Comparison of ENCODE assay signal across 8 mouse cellular contexts in genomic region chr3:51739049-51739834, GRCm38 (mm10).
A peak's percentile ranks its signal among the peaks of the same experiment; 100 is the strongest.
DNase-seq lines count a peak whose midpoint lies in the region; ATAC-seq and TF ChIP-seq lines count a peak whose summit lies in the region.

No protein-coding gene starts in this region.

- 22% methylated on average over 12 of the region's 12 CpGs for WGBS in lung, embryonic 15.5 days
- 5% methylated on average over 12 of the region's 12 CpGs for WGBS in embryonic facial prominence, embryonic 12.5 days
- 10% methylated on average over 12 of the region's 12 CpGs for WGBS in intestine, embryonic 14.5 days
- 17% methylated on average over 12 of the region's 12 CpGs for WGBS in liver, embryonic 14.5 days (ENCODE audit: insufficient replicate concordance)
- 13% methylated on average over 12 of the region's 12 CpGs for WGBS in stomach, embryonic 14.5 days

- ATAC-seq in lung, embryonic 15.5 days (ENCODE audit: borderline replicate concordance, extremely low read depth, low FRiP score, low TSS enrichment): no peak
- ATAC-seq in embryonic facial prominence, embryonic 12.5 days (ENCODE audit: insufficient number of reproducible peaks, insufficient read depth, low FRiP score, low TSS enrichment): no peak
- peak; percentile 81 for ATAC-seq in intestine, embryonic 14.5 days (replicated peaks; ENCODE audit: low FRiP score, low TSS enrichment, low read depth)
- ATAC-seq in liver, embryonic 14.5 days (ENCODE audit: insufficient read depth): no peak
- peak; percentile 83; the same call in 1 of the 2 replicates for ATAC-seq in stomach, embryonic 14.5 days (ENCODE audit: insufficient number of reproducible peaks, insufficient read depth, low FRiP score, low read depth)
- ATAC-seq in cerebellum, adult (ENCODE audit: insufficient number of reproducible peaks, low FRiP score, low TSS enrichment): no peak

- no peaks in the 10 kb centered on the region for H3K9me3 ChIP-seq in lung, embryonic 15.5 days
- H3K9me3 ChIP-seq in embryonic facial prominence, embryonic 12.5 days: no peaks in the 10 kb centered on the region
- H3K9me3 ChIP-seq in intestine, embryonic 14.5 days (ENCODE audit: control insufficient read depth, low read length): no peaks in the 10 kb centered on the region
- no peaks in the 10 kb centered on the region for H3K9me3 ChIP-seq in liver, embryonic 14.5 days (ENCODE audit: control insufficient read depth, low read length)
- no peaks in the 10 kb centered on the region for H3K9me3 ChIP-seq in stomach, embryonic 14.5 days (ENCODE audit: control insufficient read depth, low read depth, low read length)

- H3K27me3 ChIP-seq in lung, embryonic 15.5 days: no peaks in the 10 kb centered on the region
- H3K27me3 ChIP-seq in embryonic facial prominence, embryonic 12.5 days: no peaks in the 10 kb centered on the region
- H3K27me3 ChIP-seq in intestine, embryonic 14.5 days (replicated peaks; ENCODE audit: control insufficient read depth, insufficient read depth, low read length): no peaks in the 10 kb centered on the region
- no peaks in the 10 kb centered on the region for H3K27me3 ChIP-seq in liver, embryonic 14.5 days (ENCODE audit: control insufficient read depth, insufficient read depth, low read length)
- H3K27me3 ChIP-seq in stomach, embryonic 14.5 days (ENCODE audit: control insufficient read depth, insufficient read depth, low read length): no peaks in the 10 kb centered on the region

- H3K9ac ChIP-seq in lung, embryonic 15.5 days: no peak overlapping the region
- H3K9ac ChIP-seq in embryonic facial prominence, embryonic 12.5 days: no peak overlapping the region
- H3K9ac ChIP-seq in intestine, embryonic 14.5 days (ENCODE audit: low read length): peak overlapping the region; percentile 31; the same call in 1 of the 2 replicates
- H3K9ac ChIP-seq in liver, embryonic 14.5 days (replicated peaks): peak overlapping the region; percentile 23; the same call in 1 of the 2 replicates
- H3K9ac ChIP-seq in stomach, embryonic 14.5 days (replicated peaks; ENCODE audit: low read depth, low read length): no peak overlapping the region

- TF ChIP-seq CTCF in liver, embryonic 14.5 days (IDR thresholded peaks at IDR 0.05; ENCODE audit: low read depth): peak; percentile 46

- no peak for DNase-seq in lung, adult 18-20 months
- peak; percentile 75 for DNase-seq in intestine, embryonic 14.5 days (ENCODE audit: low spot score)
- DNase-seq in liver, embryonic 14.5 days (ENCODE audit: low read depth in 3 of 3, low spot score in 3 of 3): no peak
- DNase-seq in thymus, adult 18-20 months: no peak

- H3K27ac ChIP-seq in lung, embryonic 15.5 days: peak overlapping the region; percentile 20
- peak overlapping the region; percentile 81 for H3K27ac ChIP-seq in embryonic facial prominence, embryonic 12.5 days
- peak overlapping the region; percentile 78 for H3K27ac ChIP-seq in intestine, embryonic 14.5 days (ENCODE audit: low read depth)
- H3K27ac ChIP-seq in liver, embryonic 14.5 days: no peak overlapping the region
- H3K27ac ChIP-seq in stomach, embryonic 14.5 days (ENCODE audit: low read length): 0 out of 2 replicates have a peak overlapping the region, but pooled peaks have one; percentile 33

- H3K4me3 ChIP-seq in lung, embryonic 15.5 days: no peak overlapping the region
- no peak overlapping the region for H3K4me3 ChIP-seq in embryonic facial prominence, embryonic 12.5 days
- no peak overlapping the region for H3K4me3 ChIP-seq in intestine, embryonic 14.5 days (ENCODE audit: low read depth, low read length)
- H3K4me3 ChIP-seq in liver, embryonic 14.5 days (ENCODE audit: insufficient read depth in 1 of 2, low read depth in 2 of 2, low read length in 2 of 2): no peak overlapping the region
- no peak overlapping the region for H3K4me3 ChIP-seq in stomach, embryonic 14.5 days (ENCODE audit: low read depth, low read length)

- TF ChIP-seq EP300 in liver, embryonic 14.5 days (IDR thresholded peaks at IDR 0.05; ENCODE audit: low read depth): no peak

- peaks cover 38% of the 10 kb centered on the region for H3K4me1 ChIP-seq in lung, embryonic 15.5 days
- H3K4me1 ChIP-seq in embryonic facial prominence, embryonic 12.5 days: peaks cover 32% of the 10 kb centered on the region
- H3K4me1 ChIP-seq in intestine, embryonic 14.5 days (replicated peaks; ENCODE audit: control insufficient read depth, insufficient read depth, low read length): peaks cover 13% of the 10 kb centered on the region
- peaks cover 24 to 44% of the 10 kb centered on the region in 2 experiments for H3K4me1 ChIP-seq in liver, embryonic 14.5 days (replicated peaks; ENCODE audit: control insufficient read depth in 2 of 2, insufficient read depth in 2 of 2, low read length in 1 of 2)
- peaks cover 8% of the 10 kb centered on the region for H3K4me1 ChIP-seq in stomach, embryonic 14.5 days (ENCODE audit: control insufficient read depth, insufficient read depth, low read length)

- H3K4me2 ChIP-seq in lung, embryonic 15.5 days: no peak overlapping the region
- H3K4me2 ChIP-seq in embryonic facial prominence, embryonic 12.5 days (replicated peaks): peak overlapping the region; percentile 21; the same call in 1 of the 2 replicates
- H3K4me2 ChIP-seq in intestine, embryonic 14.5 days (ENCODE audit: low read length): peak overlapping the region; percentile 13; the same call in 1 of the 2 replicates
- H3K4me2 ChIP-seq in liver, embryonic 14.5 days (ENCODE audit: low read depth): no peak overlapping the region
- no peak overlapping the region for H3K4me2 ChIP-seq in stomach, embryonic 14.5 days (replicated peaks; ENCODE audit: low read depth, low read length)

- no peaks in the 10 kb centered on the region for H3K36me3 ChIP-seq in lung, embryonic 15.5 days
- H3K36me3 ChIP-seq in embryonic facial prominence, embryonic 12.5 days: no peaks in the 10 kb centered on the region
- no peaks in the 10 kb centered on the region for H3K36me3 ChIP-seq in intestine, embryonic 14.5 days (ENCODE audit: control insufficient read depth, insufficient read depth, low read length)
- no peaks in the 10 kb centered on the region for H3K36me3 ChIP-seq in liver, embryonic 14.5 days (replicated peaks; ENCODE audit: control insufficient read depth, insufficient read depth, low read depth)
- no peaks in the 10 kb centered on the region for H3K36me3 ChIP-seq in stomach, embryonic 14.5 days (ENCODE audit: control insufficient read depth, insufficient read depth, low read length)

Comparison
In these comparisons a context has a peak if more than half of its experiments do, and no peak if none do; other contexts are left out.
1. ATAC-seq: peak in intestine, embryonic 14.5 days (single experiment) and stomach, embryonic 14.5 days (single experiment); none in lung, embryonic 15.5 days (single experiment), embryonic facial prominence, embryonic 12.5 days (single experiment), liver, embryonic 14.5 days (single experiment) and cerebellum, adult (single experiment).
2. H3K4me2 ChIP-seq: peak in embryonic facial prominence, embryonic 12.5 days (single experiment) and intestine, embryonic 14.5 days (single experiment); none in lung, embryonic 15.5 days (single experiment), liver, embryonic 14.5 days (single experiment) and stomach, embryonic 14.5 days (single experiment).
3. H3K9ac ChIP-seq: peak in intestine, embryonic 14.5 days (single experiment) and liver, embryonic 14.5 days (single experiment); none in lung, embryonic 15.5 days (single experiment), embryonic facial prominence, embryonic 12.5 days (single experiment) and stomach, embryonic 14.5 days (single experiment).